Mouse (Mus musculus) stomach, postnatal 0 days (tissue): ENCODE data around the gene Serinc3.

Experiments
- CTCF ChIP-seq: IDR thresholded peaks from 2 replicates; pipeline ENCODE4 v1.5.1; 2016; ENCODE audit warnings: antibody characterized with exemption, low read depth, mild to moderate bottlenecking, moderate library complexity
- EP300 ChIP-seq: optimal IDR thresholded peaks from 2 replicates; pipeline ENCODE3; 2016; ENCODE audit warnings: antibody characterized with exemption

GRCm38 (mm10) chr2:163662698-163663221, 17.8 kb upstream of the Serinc3 start:
- TF ChIP-seq CTCF: no peak
- no peak for TF ChIP-seq EP300
